Mouse (Mus musculus) skeletal muscle tissue, adult 2 months (tissue): ENCODE measurements around the gene Rgs14.

Experiments
- DNase-seq: peaks from one replicate; pipeline ENCODE4 v3.0.0-alpha.2; 2012; ENCODE audit warnings: low read depth, low spot score

The Rgs14 gene

DNA sequence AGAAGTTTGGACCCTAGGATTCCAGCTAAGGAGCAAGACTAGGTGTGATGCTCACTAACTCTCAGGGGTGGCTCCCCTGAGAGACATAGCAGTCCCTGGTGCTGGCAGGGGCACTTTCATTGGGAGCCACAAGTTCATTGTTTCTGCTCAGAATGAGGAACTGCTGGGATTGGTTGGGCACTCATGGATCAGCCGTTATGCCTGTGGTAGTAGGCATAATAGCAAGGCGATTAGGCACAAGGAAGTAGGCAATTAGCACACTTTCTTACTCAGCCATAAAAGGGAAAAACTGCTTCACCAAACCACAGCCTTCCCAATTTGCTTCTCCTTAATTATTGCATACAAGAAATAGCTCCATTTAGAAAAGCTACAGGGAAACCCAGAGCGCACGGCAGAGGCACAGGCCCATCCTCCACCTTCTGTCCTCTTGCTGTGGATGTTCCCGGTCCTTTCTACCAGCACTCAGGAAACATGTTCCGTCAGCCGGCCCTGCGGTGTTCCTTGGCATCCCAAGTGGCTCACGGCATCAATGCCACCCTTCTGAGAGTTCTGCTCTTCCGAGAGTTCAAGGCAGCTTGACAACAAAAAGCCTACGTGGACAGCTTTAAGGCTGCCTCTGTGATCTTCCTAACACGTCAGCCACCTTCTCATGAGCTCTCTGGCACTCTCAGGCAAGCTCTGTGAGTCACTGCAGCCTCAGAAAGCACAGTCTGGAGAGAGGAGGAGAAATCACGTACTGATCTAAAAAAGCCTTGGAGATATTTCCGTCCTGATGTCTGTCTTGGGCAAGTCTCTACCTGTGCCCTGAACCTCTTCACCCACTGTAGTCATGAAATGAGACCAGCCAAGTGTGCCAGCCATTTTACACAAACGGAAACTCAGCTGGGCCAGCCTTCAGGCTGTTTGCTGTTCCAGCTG is 34.7 kb downstream of the Rgs14 start:
- no peak for DNase-seq

DNA sequence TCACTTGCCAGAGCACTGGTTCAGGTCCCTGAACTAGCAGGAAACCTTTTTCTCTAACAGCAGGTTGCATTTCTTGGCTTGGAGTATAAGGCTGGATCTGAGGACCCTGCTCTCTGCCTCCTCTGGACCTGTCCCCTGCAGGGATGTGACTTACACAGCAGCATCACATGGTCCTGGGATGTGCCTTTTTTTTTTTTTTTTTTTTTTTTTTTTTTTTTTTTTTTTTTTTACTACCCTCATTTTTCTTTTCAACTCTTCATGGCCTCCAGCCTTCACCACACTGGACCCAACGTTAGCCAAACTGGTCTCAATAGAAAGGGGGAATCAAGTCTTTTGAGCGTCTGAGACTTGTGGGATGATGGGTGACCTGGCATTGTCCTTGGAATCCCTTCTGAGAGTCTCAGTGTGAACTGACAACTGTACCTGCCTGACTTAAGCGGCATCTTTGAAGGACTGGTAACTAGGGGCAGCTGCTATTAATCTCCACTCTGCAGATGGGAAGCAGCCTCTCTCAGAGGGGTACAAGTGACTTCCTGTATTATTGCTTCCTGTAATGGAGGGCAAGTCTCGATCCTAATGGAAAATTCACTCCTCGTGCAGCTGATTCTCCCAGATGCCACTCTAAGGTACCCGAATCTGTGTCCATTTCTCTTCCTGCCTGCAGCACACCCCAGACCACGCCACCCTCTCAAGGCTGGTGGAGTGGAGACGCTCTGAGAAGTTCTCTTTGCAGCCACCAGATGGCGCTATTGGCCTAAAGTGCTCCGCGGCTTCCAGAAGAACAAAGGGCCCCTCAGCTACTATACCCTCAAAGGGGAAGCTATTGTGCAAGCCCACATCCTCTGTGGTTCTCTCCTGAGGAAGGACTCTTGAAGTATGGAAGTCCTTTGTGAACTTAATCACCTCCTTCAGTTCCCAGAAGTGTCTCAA is 35.6 kb downstream of the Rgs14 start:
- peak; percentile 65 for DNase-seq

DNA sequence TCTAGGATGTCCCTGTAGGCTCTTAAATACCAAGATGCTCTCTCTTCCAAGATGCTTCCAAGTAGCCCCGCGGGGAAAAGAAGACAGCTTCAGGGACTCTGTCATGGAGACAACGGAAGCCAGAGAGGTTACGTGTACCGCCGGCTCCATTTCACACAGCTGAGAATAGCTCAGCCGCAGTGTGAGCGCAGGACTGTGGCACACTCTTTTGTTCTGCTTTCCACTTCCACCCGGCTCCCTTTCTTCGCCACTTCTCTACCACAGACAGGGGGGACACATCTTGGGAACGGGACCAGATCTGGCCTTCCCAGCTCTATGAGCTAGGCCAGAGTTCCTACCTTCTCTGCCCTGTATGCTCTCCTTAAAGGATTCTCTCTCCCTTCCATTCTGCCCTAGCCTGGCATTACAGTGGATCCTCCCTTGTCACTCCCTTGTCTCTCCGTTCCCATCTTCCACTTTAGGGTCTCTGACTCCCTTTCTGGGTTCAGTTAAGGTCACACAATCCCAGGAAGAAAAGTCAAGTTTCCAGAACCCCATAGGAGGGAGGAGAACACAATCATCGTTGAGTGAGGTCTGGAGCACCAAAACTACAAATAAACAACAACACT is 36.4 kb downstream of the Rgs14 start:
- no peak for DNase-seq

DNA sequence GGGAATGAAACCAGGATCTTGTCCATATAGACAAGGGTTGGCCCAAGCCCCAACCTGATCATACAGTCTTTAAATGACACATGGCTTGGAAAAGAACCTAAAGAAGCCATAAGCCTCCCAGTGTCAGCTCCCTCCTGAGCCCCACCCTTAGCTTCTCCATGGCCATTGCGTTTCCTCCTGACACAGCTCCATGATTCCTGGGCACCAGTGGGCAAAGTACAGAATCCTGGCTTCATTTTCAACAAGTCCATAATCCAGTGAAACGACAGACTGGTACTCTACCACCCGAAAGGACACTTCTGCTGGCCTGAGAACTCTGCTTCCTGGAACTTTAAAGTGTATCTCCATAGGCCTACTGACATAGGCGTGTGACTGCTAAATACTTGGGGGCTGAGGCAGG is 37.8 kb downstream of the Rgs14 start:
- no peak for DNase-seq

DNA sequence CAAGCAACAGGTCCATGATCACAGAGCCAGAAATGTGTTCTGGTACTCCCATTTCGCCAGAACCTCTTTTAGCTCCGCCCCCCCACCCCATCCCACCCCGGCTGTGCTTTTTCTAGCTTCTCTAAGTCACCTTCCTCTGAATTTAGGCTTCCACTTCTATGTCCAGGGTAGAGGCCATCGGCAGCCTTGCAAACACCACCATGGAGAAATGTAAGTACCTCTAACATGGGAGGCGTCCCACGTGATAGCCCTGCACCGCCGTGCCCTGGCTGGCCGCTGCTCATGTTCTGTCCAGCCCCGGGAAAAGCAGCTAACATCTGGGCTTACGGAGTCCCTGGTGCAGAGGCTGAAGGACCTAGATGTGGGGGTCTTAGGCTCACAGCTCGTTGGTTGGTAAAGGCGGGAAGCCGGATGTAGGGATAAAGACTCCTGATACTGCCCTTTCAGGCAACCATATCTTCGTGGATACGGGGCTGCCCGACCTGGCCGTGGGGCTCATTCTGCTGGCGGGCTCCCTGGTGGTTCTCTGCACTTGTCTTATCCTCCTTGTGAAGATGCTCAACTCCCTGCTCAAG is 39.1 kb downstream of the Rgs14 start:
- DNase-seq, result no peak

DNA sequence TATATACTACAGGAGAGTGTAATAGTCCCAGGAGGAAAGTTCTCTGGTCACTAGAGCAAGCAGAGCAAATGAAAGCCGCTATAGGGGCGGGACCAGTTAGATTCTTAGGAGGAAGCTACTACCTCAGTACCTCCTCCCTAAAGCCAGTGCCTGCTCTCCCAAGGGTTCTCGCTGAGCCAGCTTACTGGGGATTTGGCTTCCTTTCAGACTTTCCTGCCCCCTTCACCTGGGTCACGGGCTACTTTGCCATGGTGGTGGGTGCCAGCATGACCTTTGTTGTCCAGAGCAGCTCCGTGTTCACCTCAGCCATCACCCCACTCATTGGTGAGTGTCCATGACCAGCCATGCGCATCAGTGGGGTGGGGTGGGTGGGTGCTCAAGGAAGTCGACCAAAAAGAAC is 42.3 kb downstream of the Rgs14 start:
- no peak for DNase-seq

DNA sequence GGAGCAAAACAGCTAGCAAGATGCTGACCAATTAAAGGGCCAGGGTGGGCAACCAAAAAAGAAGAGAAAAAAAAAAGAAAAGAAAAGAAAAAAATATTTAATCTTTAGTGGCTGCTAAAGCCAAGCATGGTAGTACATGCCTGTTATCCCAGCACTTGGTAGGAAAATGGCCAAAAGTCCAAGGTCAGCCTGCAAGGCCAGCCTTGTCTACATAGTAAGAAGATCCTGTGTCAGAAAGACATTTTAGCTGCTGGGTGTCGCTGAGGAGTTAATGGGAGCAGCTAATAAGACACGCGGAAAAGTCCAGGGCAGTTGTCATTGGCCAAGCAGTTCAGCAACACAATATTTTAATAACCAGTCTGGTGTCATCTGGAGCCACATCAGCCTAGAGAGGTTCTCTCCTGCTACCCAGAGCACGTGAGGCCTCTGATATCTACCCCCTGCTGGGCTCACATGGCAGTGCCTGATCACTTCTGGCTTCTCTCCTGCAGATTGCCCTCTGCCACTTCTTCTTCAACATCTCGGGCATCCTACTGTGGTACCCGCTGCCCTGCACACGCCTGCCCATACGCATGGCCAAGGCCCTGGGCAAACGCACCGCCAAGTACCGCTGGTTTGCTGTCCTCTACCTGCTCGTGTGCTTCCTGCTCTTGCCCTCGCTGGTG is 43.2 kb downstream of the Rgs14 start:
- DNase-seq, result no peak

DNA sequence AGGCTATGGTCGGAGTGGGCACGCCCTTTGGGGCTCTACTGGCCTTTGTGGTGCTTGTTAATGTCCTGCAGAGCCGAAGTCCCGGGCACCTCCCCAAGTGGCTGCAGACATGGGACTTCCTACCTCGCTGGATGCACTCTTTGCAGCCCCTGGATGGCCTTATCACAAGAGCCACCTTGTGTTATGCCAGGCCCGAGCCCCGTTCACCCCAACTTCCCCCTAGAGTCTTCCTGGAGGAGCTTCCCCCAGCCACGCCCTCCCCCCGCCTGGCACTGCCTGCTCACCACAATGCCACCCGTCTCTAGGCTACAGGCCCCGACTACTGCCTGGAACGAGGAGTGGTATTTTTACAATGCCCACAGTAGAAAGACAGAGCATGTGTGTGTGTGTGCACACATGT is 43.8 kb downstream of the Rgs14 start:
- no peak for DNase-seq

DNA sequence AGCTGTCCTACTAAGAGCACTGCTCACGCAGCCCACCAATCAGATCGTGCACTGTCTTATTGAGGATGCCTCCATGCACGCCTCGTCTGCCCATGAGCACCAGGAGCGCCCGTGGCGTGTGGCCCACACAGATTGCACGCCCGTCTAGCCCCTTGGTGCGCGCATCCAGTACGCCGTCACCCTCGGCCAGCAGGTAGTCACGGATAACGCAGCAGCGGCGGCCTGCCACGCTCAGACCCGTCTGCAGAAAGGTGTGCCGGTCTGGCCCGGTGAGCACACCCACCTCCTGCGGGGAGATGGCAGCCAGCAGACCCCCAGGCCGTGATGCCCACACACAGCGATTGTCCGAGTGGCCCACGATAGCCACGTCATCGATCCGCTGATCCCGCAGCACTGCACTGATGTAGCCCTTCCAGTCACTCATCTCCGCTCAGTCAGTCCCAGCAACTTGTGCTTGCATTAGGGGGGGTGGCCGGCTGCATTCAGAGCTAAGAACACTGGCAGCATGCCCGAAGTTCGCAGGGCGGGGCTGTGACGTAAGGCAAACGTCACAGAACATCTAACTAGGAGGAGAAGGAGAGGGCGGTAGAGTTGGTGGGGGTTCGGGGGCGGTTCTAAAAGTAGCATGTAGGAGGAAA is 45.3 kb downstream of the Rgs14 start, which contains the start of gene Pfn3:
Gene Pfn3 (minus strand): TSS at position 490 of the 638 bp plus-strand sequence.
- peak; percentile 20 for DNase-seq

DNA sequence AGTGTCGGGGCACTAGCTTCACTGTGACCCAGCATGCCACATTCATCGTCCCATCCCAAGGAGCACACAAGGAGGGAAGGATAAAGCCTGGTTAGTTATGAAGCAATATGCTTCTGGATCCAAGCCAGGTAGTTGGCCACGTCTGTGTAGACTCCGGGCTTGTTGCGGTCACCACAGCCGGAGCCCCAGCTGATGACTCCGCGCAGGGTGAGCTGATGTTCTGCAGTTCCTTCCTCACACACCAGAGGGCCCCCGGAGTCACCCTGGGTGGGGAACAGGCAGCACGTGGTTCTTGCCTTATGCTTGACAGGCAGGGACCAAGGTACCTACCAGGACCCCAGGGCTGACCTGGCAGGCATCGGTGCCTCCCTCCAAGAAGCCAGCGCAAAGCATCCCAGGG is 48.5 kb downstream of the Rgs14 start:
- DNase-seq, result peak; percentile 65

DNA sequence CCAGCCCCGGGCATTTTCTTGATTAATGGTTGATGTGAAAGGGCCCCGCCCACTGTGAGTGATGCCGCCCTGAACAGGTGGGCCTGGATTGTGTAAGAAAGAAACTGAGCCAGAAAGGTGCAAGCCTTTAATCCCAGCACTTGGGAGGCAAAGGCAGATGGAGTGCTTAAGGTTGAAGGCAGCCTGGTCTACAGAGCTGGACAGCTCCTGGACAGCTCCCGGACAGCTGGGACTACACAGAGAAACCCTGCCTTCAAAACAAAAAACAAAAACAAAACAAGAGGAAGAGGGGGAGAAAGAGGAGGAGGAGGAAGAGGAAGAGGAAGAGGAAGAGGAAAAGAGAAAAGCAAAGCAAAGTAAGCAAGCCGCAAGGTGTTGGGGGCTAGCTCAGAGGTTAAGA is 49.6 kb downstream of the Rgs14 start:
- DNase-seq, result no peak

DNA sequence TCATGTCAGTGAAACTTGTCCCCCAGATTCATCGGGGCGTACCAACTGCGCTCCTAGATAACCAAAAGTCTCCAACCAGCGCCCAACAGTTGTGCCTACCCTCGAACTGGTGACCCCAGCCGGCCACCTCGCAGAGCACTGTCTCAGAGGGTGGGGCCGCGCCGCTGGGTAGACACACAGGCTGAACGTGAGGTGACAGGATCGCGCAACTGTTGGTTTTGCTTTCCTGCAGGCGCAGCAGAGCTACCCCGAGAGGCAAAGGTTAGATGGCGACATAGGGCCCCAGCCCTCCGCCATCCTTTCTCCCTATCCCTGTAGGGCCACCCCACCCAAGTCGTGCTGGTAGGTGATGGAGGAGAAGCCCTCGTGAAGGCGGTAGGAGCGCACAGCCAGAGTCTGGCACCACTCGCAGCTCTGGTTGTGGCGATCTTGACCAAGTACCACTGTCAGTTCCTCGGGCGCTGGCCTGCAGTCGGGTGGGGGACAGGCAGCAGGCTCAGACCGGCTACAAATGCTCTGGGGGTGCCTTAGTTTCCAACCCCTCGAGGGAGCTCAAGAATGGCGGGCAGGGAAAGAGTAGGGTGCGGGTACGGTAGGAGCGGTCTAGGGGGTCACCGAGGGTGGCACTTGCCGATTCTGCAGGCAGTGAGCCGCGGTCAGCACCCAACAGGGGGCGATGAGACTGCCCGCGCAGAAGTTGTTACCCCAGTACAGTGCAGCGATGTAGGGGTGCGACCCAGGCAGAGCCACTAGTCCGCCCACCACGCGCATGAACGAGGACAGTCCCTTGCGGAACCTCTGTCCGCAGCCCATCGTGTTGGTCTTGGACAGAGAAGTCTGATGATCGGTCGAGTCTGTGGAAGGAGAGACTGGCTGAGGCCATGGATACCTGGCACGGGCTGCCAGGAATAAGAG is 50.7 kb downstream of the Rgs14 start:
- no peak for DNase-seq

DNA sequence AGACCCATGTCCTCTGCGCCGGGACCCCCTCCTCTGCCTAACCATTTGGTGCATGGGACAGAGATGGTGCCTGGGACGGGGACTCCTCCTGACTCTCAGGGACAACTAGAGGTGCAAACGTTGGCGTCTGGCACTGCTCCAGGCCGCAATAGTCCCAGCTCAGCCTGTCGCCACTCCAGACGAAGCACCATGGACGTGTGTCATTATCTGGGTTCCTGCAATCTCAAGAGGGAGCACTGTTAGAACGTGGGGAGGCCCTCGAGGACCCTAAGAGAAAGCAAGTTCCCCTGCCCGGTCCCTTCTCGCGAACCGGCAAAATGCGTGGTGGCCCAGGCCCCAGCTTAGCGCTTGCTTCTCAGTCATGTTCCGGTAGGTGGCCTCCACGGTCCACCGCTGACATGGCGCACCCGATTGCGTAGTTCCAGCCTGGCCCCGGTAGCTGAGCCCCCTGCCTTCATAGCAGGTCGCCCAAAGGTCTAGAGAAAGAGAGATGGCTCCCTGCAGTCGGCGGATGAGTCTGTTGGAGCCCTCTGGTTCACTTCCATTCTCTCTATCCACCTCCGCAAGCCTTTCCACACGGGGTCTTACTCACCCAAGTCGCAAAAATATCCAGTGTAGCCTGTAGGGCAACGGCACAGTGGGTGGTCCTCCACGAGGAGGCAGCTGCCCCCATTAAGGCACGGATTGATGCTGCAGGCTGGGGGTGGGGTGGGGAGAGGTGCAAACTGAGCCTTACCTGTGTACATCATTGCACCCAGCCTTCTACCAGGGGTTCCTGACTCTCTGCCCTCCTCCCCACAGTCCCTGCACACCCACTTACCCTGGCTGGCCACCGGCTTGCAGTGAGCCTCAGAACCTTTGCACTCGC is 51.6 kb downstream of the Rgs14 start:
- DNase-seq, result peak; percentile 50

DNA sequence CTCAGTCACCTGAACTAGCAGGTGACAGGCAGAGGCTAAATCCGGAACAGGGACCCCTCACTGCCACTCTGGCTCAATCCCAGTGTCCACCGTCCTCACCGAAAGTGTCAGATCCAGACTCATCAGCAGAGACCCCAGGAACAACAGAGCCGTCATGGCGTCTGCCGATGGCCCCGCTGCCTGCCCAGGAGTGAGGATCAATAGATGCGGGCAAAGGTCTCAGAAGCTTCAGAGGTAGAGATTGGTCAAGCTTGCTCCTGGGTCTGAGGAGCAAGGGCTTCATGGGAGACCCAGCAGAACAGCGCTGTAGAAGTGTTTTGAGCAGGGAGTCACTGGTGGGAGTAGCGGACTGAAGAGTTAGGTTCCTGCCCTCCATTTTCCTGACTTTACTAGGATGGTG is 57.1 kb downstream of the Rgs14 start, which contains the start of gene F12:
Gene F12 (minus strand): TSS at position 181 of the 400 bp plus-strand sequence.
- no peak for DNase-seq

DNA sequence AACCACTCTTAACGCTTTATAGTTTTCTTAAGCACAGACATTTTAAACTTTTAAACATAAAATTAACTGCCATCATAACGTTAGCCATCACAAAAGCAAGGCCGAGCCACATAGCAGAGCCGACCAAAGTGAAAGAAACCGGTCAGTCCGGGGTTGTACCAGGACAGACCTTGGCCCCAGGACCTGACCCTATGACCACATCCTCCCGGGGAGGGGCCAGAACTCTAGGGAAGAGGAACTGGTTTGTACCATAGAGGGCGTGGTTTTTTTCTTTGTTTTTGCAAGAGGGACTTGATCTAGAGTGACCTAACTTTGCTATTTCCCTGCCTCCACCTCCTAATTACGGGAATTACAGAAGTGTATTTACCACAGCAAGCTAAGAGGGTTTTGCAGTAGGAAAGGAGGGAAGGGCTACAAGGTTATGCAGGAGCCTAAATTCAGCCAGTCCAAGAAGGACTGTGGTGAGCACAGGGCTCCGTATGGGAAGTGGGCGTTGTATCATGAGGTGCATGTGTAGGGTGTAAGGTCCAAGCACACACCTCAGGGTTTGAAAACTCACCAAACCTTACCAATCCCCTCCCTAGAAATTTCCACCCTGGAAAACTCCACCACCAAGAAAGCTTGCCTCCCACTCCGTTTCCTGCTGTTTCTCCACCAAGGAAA is 59.8 kb downstream of the Rgs14 start:
- DNase-seq, result peak; percentile 81

DNA sequence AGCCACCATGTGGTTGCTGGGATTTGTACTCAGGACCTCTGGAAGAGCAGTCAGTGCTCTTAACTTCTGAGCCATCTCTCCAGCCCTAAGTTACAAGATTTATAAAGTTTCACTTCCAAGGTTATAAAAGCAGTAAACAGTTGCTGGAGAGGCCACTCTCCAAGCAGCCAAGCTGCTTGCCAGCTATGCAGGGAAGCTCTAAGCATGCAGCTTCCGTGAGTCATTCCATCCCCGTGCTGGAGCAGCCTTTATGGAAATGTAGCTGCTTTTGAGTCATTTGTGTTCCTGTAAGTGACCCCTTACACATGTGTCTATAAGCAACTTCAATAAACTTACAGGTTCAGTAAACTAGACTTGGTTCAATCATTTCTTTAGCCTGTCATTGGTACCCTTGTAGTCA is 61.0 kb downstream of the Rgs14 start:
- DNase-seq, result no peak

DNA sequence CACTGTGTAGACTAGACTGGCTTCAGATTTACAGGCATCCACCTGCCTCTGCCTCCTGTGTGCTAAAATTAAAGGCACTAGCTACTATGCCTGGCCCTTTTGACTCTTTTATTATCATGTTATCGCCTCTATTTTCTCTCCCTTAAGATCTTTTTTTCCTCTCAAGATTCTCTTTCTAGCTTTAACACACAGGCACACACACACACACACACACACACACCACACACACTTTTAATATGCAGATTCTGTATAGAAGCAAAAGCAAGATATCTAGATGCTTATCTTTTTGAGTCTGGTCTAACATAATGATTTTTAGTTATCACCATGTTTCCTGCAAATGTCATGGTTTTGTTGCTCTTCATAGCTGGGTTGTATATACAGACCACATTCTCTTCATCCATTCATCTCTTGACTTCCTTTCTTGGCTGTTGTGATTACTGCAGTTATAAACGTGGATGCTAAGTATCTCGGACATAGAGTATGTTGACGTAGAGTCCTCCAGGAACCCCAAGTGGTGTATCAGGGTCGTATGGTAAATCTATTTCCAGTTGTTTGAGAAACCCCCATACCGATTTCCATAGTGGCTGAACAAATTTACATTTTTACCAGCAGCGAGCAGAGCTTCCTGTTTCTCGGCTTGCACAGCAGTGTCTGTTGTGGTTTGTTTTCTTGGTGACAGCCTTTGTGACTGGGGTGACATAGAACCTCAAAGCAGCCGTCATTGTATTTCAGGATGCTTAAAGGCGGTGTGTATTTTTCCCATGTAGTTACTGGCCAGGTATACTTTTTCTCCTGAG is 62.6 kb downstream of the Rgs14 start:
- DNase-seq, result no peak
